Mouse (Mus musculus): ENCODE measurements at regions not wholly inside any gene's neighbourhood (a gene's known extent, or its start where the extent isn't known, plus 50 kb on each side); places are given as distances from the start of the nearest gene placed in this dataset.
"Not testable (repeated sequence)": the region's sequence is repeated elsewhere in the genome, so short reads cannot be mapped to it uniquely, and the experiment has no call there.

GRCm38 (mm10) chr7:61615156-61615555 is 731.2 kb upstream of the Ndn start:
- H3K27me3 ChIP-seq = no peaks in the 10 kb centered on the region
- H3K4me2 ChIP-seq (replicated peaks) = no peak overlapping the region
- H3K36me3 ChIP-seq = no peaks in the 10 kb centered on the region
- H3K4me1 ChIP-seq (replicated peaks) = no peaks in the 10 kb centered on the region
- no peak overlapping the region for H3K9ac ChIP-seq (replicated peaks)
- ATAC-seq = no peak
- no peak overlapping the region for H3K27ac ChIP-seq
- H3K9me3 ChIP-seq = no peaks in the 10 kb centered on the region
- no peak overlapping the region for H3K4me3 ChIP-seq (replicated peaks)

- H3K4me3 ChIP-seq (replicated peaks) = no peak overlapping the region
- H3K27ac ChIP-seq = no peak overlapping the region
- H3K9ac ChIP-seq (replicated peaks) = no peak overlapping the region
- 74% methylated on average over 4 of the region's 4 CpGs for WGBS
- ATAC-seq = no peak
- H3K4me1 ChIP-seq (replicated peaks) = no peaks in the 10 kb centered on the region
- no peak overlapping the region for H3K4me2 ChIP-seq (replicated peaks)
- H3K27me3 ChIP-seq = no peaks in the 10 kb centered on the region
- no peaks in the 10 kb centered on the region for H3K36me3 ChIP-seq
- peaks cover 15% of the 10 kb centered on the region for H3K9me3 ChIP-seq
Observed at GRCm38 (mm10) chr7:61644893-61645545, 701.4 kb upstream of the Ndn start.

GRCm38 (mm10) chr7:61658086-61658485 is 688.3 kb upstream of the Ndn start:
- Histone ChIP-seq H3K9ac (replicated peaks) (no peak overlapping the region), H3K9me3 (peaks cover 9% of the 10 kb centered on the region; the same call in 1 of the 2 replicates), H3K27me3 (no peaks in the 10 kb centered on the region), H3K4me1 (replicated peaks) (no peaks in the 10 kb centered on the region), H3K4me2 (replicated peaks) (no peak overlapping the region), H3K27ac (no peak overlapping the region), H3K36me3 (no peaks in the 10 kb centered on the region), H3K4me3 (replicated peaks) (no peak overlapping the region)
- ATAC-seq = no peak
- 85% methylated on average over 3 of the region's 3 CpGs for WGBS

- ATAC-seq = no peak
- Histone ChIP-seq H3K4me3 (replicated peaks) (no peak overlapping the region), H3K36me3 (no peaks in the 10 kb centered on the region), H3K4me1 (replicated peaks) (no peaks in the 10 kb centered on the region), H3K27ac (no peak overlapping the region), H3K9me3 (no peaks in the 10 kb centered on the region; the same call in none of the 2 replicates), H3K4me2 (replicated peaks) (no peak overlapping the region), H3K27me3 (no peaks in the 10 kb centered on the region), H3K9ac (replicated peaks) (no peak overlapping the region)
- 74% methylated on average over 1 of the region's 1 CpGs for WGBS
Observed at GRCm38 (mm10) chr7:61683080-61683479, 663.3 kb upstream of the Ndn start.

- Histone ChIP-seq H3K4me1 (replicated peaks) (no peaks in the 10 kb centered on the region), H3K36me3 (no peaks in the 10 kb centered on the region), H3K4me3 (replicated peaks) (no peak overlapping the region), H3K9ac (replicated peaks) (no peak overlapping the region), H3K9me3 (no peaks in the 10 kb centered on the region; the same call in 1 of the 2 replicates), H3K27ac (no peak overlapping the region), H3K27me3 (no peaks in the 10 kb centered on the region), H3K4me2 (replicated peaks) (no peak overlapping the region)
- 74% methylated on average over 5 of the region's 5 CpGs for WGBS
- no peak for ATAC-seq
Observed at GRCm38 (mm10) chr7:61685052-61685655, 661.2 kb upstream of the Ndn start.

- H3K27ac ChIP-seq = no peak overlapping the region
Observed at GRCm38 (mm10) chr7:61726149-61726548, 620.2 kb upstream of the Ndn start.

GRCm38 (mm10) chr7:61737511-61737910 is 608.9 kb upstream of the Ndn start:
- 65% methylated on average over 1 of the region's 1 CpGs for WGBS
- Histone ChIP-seq H3K27ac (no peak overlapping the region), H3K36me3 (no peaks in the 10 kb centered on the region), H3K9me3 (no peaks in the 10 kb centered on the region), H3K4me1 (replicated peaks) (no peaks in the 10 kb centered on the region), H3K4me3 (replicated peaks) (no peak overlapping the region), H3K9ac (replicated peaks) (no peak overlapping the region), H3K4me2 (replicated peaks) (no peak overlapping the region), H3K27me3 (no peaks in the 10 kb centered on the region)
- ATAC-seq = no peak

More at GRCm38 (mm10) chr7:61726149-61726548, 620.2 kb upstream of the Ndn start:
- Histone ChIP-seq H3K36me3 (no peaks in the 10 kb centered on the region), H3K4me3 (replicated peaks) (no peak overlapping the region), H3K9me3 (no peaks in the 10 kb centered on the region), H3K27me3 (no peaks in the 10 kb centered on the region), H3K4me2 (replicated peaks) (no peak overlapping the region), H3K4me1 (replicated peaks) (no peaks in the 10 kb centered on the region), H3K9ac (replicated peaks) (no peak overlapping the region)
- peak; percentile 75 for ATAC-seq

GRCm38 (mm10) chr7:61739336-61739735 is 607.0 kb upstream of the Ndn start:
- not testable (repeated sequence) for H3K9me3 ChIP-seq; H3K36me3 ChIP-seq; H3K9ac ChIP-seq (replicated peaks); H3K27ac ChIP-seq; H3K27me3 ChIP-seq; H3K4me2 ChIP-seq (replicated peaks); H3K4me3 ChIP-seq (replicated peaks); H3K4me1 ChIP-seq (replicated peaks); ATAC-seq
- no CpG with 5 or more reads among the region's 1 CpGs for WGBS

GRCm38 (mm10) chr7:61769826-61770225 is 576.5 kb upstream of the Ndn start:
- no peak overlapping the region for H3K4me3 ChIP-seq (replicated peaks)
- H3K27me3 ChIP-seq = no peaks in the 10 kb centered on the region
- H3K9me3 ChIP-seq = no peaks in the 10 kb centered on the region
- no peak overlapping the region for H3K9ac ChIP-seq (replicated peaks)
- H3K4me1 ChIP-seq (replicated peaks) = no peaks in the 10 kb centered on the region
- H3K36me3 ChIP-seq = no peaks in the 10 kb centered on the region
- ATAC-seq = no peak
- H3K4me2 ChIP-seq (replicated peaks) = no peak overlapping the region
- H3K27ac ChIP-seq = no peak overlapping the region

GRCm38 (mm10) chr7:61790113-61790796 is 556.1 kb upstream of the Ndn start:
- Histone ChIP-seq H3K4me1 (replicated peaks) (no peaks in the 10 kb centered on the region), H3K9me3 (no peaks in the 10 kb centered on the region; the same call in 1 of the 2 replicates), H3K4me2 (replicated peaks) (no peak overlapping the region), H3K27me3 (no peaks in the 10 kb centered on the region), H3K4me3 (replicated peaks) (no peak overlapping the region), H3K27ac (no peak overlapping the region), H3K36me3 (peaks cover 6% of the 10 kb centered on the region; the same call in 1 of the 2 replicates), H3K9ac (replicated peaks) (no peak overlapping the region)
- ATAC-seq = no peak
- 85% methylated on average over 5 of the region's 5 CpGs for WGBS

GRCm38 (mm10) chr7:61836827-61837226 is 509.5 kb upstream of the Ndn start:
- 76% methylated on average over 1 of the region's 1 CpGs for WGBS
- no peak overlapping the region for H3K9ac ChIP-seq (replicated peaks)
- ATAC-seq = no peak
- H3K27ac ChIP-seq = peak overlapping the region; percentile 73
- no peak overlapping the region for H3K4me3 ChIP-seq (replicated peaks)
- H3K9me3 ChIP-seq = no peaks in the 10 kb centered on the region
- H3K36me3 ChIP-seq = peaks cover 4% of the 10 kb centered on the region; the same call in 1 of the 2 replicates
- no peaks in the 10 kb centered on the region for H3K27me3 ChIP-seq
- peaks cover 8% of the 10 kb centered on the region; the same call in 1 of the 2 replicates for H3K4me1 ChIP-seq (replicated peaks)
- no peak overlapping the region for H3K4me2 ChIP-seq (replicated peaks)

- peak overlapping the region; percentile 22; the same call in 1 of the 2 replicates for H3K4me2 ChIP-seq (replicated peaks)
- peak; percentile 96 for ATAC-seq
Observed at GRCm38 (mm10) chr7:61837240-61837639, 509.1 kb upstream of the Ndn start.

More at GRCm38 (mm10) chr7:61837240-61837639, 509.1 kb upstream of the Ndn start:
- no peaks in the 10 kb centered on the region for H3K27me3 ChIP-seq
- H3K9ac ChIP-seq (replicated peaks) = no peak overlapping the region
- no peak overlapping the region for H3K4me3 ChIP-seq (replicated peaks)
- peaks cover 8% of the 10 kb centered on the region; the same call in 1 of the 2 replicates for H3K4me1 ChIP-seq (replicated peaks)
- H3K36me3 ChIP-seq = peaks cover 4% of the 10 kb centered on the region; the same call in 1 of the 2 replicates
- no peaks in the 10 kb centered on the region for H3K9me3 ChIP-seq
- peak overlapping the region; percentile 73 for H3K27ac ChIP-seq

All from midbrain, embryonic 13.5 days (tissue).